Mouse (Mus musculus): Measurements from ENCODE around the gene AL731706.1.
A peak's percentile ranks its signal among the peaks of the same experiment; 100 is the strongest.

DNA sequence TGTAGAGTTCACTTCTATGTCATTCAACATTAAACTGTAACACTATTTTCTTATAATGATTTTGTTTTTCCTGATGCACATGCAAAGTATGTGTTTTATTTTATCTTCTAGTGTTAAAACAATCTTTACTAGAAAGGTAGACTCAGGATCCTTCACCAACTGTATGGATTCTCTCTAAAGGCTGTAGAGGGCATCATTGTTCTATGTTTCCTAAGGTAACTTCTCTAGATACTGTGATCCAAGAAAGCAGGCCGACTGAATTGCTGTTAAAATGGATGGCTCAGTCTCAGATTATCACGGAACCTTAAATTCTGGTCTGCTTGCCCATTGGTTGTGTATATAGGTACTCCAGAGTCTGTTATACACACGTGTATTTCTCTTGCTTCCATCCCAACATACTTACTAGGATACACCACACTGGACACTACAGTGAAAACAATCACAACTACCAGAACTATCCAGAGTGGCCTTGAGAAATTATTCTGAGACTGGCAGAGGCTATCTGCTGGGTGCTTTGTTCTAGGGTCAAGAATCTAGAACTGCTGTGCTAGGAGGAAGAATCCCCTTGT is 23.2 kb upstream of the AL731706.1 start:
- peak; percentile 69 for TF ChIP-seq CTCF (IDR thresholded peaks at IDR 0.05)
- no peak for TF ChIP-seq EP300 (IDR thresholded peaks at IDR 0.05)

Measured in lung, postnatal 0 days (tissue).